18 mouse cellular contexts compared by ENCODE assay signal in genomic region chr2:172710641-172711040, GRCm38 (mm10).
"Had no signal": no experiment of that assay in that cellular context is flagged by ENCODE, and none has a peak within 500 bp of the region (broad histone marks: within the 10 kb centered on the region; RNA-seq: fewer than 3 reads in every experiment).

No protein-coding gene starts in this region.

- H3K9me3 ChIP-seq: lung, embryonic 15.5 days; midbrain, embryonic 13.5 days; midbrain, embryonic 15.5 days; neural tube, embryonic 12.5 days; stomach, embryonic 15.5 days had no signal

- H3K36me3 ChIP-seq: lung, embryonic 15.5 days; midbrain, embryonic 13.5 days; midbrain, embryonic 15.5 days; neural tube, embryonic 12.5 days; stomach, embryonic 15.5 days had no signal

- ATAC-seq: liver, postnatal 0 days; lung, postnatal 0 days; midbrain, embryonic 13.5 days; midbrain, embryonic 15.5 days had no signal

- H3K4me3 ChIP-seq: lung, embryonic 15.5 days; megakaryocyte, embryonic 14.5 days; midbrain, embryonic 13.5 days; midbrain, embryonic 15.5 days; neural tube, embryonic 12.5 days; stomach, embryonic 15.5 days had no signal

- H3K4me2 ChIP-seq: lung, embryonic 15.5 days; midbrain, embryonic 11.5 days; midbrain, embryonic 13.5 days; midbrain, embryonic 15.5 days; neural tube, embryonic 12.5 days; stomach, embryonic 15.5 days had no signal

- DNase-seq: liver, postnatal 0 days; lung, adult 2 months; lung, postnatal 14 days; lung, postnatal 36 days; right cerebral cortex, postnatal 14 days; thymus, adult 2 months; thymus, postnatal 25 days; thymus, postnatal 4 days had no signal

- H3K27ac ChIP-seq: lung, embryonic 15.5 days; macrophage; midbrain, embryonic 13.5 days; midbrain, embryonic 15.5 days; neural tube, embryonic 12.5 days; stomach, embryonic 15.5 days; stomach, postnatal 0 days had no signal

- H3K4me1 ChIP-seq: lung, embryonic 15.5 days; megakaryocyte, embryonic 14.5 days; midbrain, embryonic 13.5 days; midbrain, embryonic 15.5 days; stomach, embryonic 15.5 days had no signal

- H3K9ac ChIP-seq: liver, postnatal 0 days; lung, embryonic 15.5 days; midbrain, embryonic 13.5 days; midbrain, embryonic 15.5 days; neural tube, embryonic 12.5 days; stomach, embryonic 15.5 days had no signal

- H3K27me3 ChIP-seq: lung, embryonic 15.5 days; megakaryocyte, embryonic 14.5 days; midbrain, embryonic 15.5 days had no signal
